Mouse (Mus musculus) liver, embryonic 11.5 days (tissue): Measurements from ENCODE around the gene Tha1. TPM values are rescaled to one million over a fixed set of nuclear protein-coding genes. Genes with fewer than 3 reads are reported as not detected.

Experiments
- ATAC-seq: fragments of 200-750 bp; cut with Nextera tagmentation; replicated peaks from 2 replicates; pipeline ENCODE4 v1.8.0; 2017; ENCODE audit warnings: moderate number of reproducible peaks, mild to moderate bottlenecking, moderate TSS enrichment, moderate library complexity; ENCODE audit not compliant: low FRiP score
- DNase-seq: peaks from one replicate; pipeline ENCODE4 v3.0.0-alpha.2; 2017; ENCODE audit warnings: low spot score
- H3K27ac ChIP-seq: fragments of 300-500 bp; sonication (generic); 2 replicates; pipeline ENCODE4 v1.5.1; 2014; ENCODE audit warnings: mild to moderate bottlenecking, low read depth, low read length, control low read depth
- H3K27me3 ChIP-seq: fragments of 300-500 bp; sonication (generic); replicated peaks from 2 replicates; pipeline ENCODE4 v1.6.1; 2014; ENCODE audit warnings: low read length, mixed read lengths; ENCODE audit not compliant: control insufficient read depth, insufficient read depth
- H3K36me3 ChIP-seq: fragments of 300-500 bp; sonication (generic); 2 replicates; pipeline ENCODE4 v1.6.1; 2014; ENCODE audit warnings: mild to moderate bottlenecking, low read length, moderate library complexity, mixed read lengths; ENCODE audit not compliant: control insufficient read depth, insufficient read depth
- H3K4me1 ChIP-seq: fragments of 300-500 bp; sonication (generic); replicated peaks from 2 replicates; pipeline ENCODE4 v1.6.1; 2014; ENCODE audit warnings: low read length, mixed read lengths; ENCODE audit not compliant: control insufficient read depth, insufficient read depth
- H3K4me2 ChIP-seq: fragments of 300-500 bp; sonication (generic); 2 replicates; pipeline ENCODE4 v1.6.1; 2014; ENCODE audit warnings: mild to moderate bottlenecking, control low read depth, moderate library complexity
- H3K4me3 ChIP-seq: fragments of 300-500 bp; sonication (generic); 2 replicates; pipeline ENCODE4 v1.5.1; 2014; ENCODE audit warnings: low read depth, low read length, control low read depth
- H3K9ac ChIP-seq: fragments of 300-500 bp; sonication (generic); 2 replicates; pipeline ENCODE4 v1.6.1; 2014; ENCODE audit warnings: low read depth, low read length, control low read depth
- H3K9me3 ChIP-seq: fragments of 300-500 bp; sonication (generic); 2 replicates; pipeline ENCODE4 v1.6.1; 2016; ENCODE audit warnings: low read length, inconsistent platforms, mixed read lengths; ENCODE audit not compliant: control insufficient read depth
- WGBS: fragments of 180-500 bp; shearing (Covaris S2); extraction: QIAGEN DNeasy Blood & Tissue Kit; methylation state at CpG from one replicate; pipeline ENCODE4 v1.1.7; 2014; 5-methylcytosine and 5-hydroxymethylcytosine counted together
- polyA plus RNA-seq: library from polyadenylated mRNA; unstranded; fragments of >200 nt; fragmentation: Nextera tagmentation; extraction: Ambion mirVana; gene quantifications from 2 replicates; pipeline ENCODE4 v1.2.1, GENCODE M21; 2014

Tha1 gene
- polyA plus RNA-seq, 1 experiment from 2014 or later, result 1.7 TPM

DNA sequence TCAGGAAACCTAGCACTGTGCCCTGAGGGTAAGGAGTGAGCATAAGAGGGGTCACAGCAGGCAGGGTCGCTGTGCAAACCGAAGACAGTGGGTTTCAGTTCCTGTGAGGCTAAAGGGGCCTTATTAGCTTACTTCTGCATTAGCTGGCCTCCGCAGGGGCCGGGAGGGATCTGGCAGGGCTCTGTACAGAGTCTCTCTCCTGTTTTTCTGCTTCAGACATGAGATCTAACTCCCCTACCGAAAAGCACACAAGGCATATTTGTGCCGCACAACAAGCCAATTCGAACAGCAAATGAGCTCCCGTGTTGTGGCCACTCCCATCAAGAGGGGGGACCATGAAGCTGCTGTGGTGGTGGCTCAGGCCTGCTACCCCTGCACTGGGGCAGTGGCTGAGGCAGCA is 5.6 kb upstream of the Tha1 start:
- no peaks in the 10 kb centered on the region; the same call in 1 of the 2 replicates for H3K27me3 ChIP-seq
- peak overlapping the region; percentile 34; the same call in 1 of the 2 replicates for H3K9ac ChIP-seq
- no peak overlapping the region for H3K4me3 ChIP-seq
- 22% methylated on average over 8 of the region's 8 CpGs for WGBS
- DNase-seq (no peak), ATAC-seq (no peak)
- H3K4me2 ChIP-seq, result peak overlapping the region; percentile 44
- no peaks in the 10 kb centered on the region for H3K36me3 ChIP-seq
- peaks cover 46% of the 10 kb centered on the region for H3K4me1 ChIP-seq
- H3K27ac ChIP-seq, result peak overlapping the region; percentile 67; the same call in 1 of the 2 replicates
- H3K9me3 ChIP-seq, result no peaks in the 10 kb centered on the region

DNA sequence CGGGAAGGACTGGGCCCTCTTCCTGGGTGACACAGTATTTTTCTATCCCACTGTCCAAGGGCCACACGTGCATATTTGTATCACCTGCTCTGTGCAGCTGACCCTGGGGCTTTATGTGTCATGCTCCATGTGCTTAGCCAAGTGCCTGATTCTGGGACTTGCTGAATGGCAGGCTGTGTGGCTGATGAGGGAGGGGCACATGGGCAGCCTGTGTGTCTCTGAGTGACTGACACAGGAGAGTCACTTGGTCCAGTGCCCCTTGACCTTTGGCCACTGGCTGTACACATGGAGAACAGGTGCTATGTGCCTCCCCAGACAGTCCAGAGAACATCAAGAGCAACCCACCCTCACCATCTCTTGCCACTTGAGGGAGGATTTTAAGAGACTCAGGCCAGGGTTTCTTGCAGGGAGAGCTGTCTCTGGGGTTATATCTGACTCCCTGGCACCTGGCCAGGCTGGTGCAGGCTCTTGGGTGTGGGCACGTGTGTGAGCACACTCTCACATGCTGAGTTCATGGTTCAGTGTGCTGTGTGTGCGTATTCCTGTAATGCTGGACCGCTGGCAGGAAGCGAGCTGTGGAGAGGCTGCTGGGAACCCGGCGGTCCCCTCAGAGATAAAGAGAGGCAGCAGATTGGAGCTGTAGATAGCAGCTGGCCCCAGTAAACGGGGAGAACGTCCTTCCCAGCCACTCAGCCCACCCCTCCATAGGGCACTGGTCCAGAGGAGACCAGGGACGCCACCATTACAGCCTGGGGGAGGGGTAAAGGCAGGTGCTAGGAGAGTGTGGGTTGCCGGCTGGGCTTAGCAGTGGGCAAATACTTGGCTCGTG is 4.8 kb upstream of the Tha1 start:
- Histone ChIP-seq H3K36me3 (no peaks in the 10 kb centered on the region), H3K4me1 (peaks cover 46% of the 10 kb centered on the region), H3K27ac (peak overlapping the region; percentile 67), H3K4me3 (0 out of 2 replicates have a peak overlapping the region, but pooled peaks have one; percentile 3), H3K9ac (peak overlapping the region; percentile 34), H3K27me3 (peaks cover under 1% of the 10 kb centered on the region), H3K4me2 (peak overlapping the region; percentile 44), H3K9me3 (no peaks in the 10 kb centered on the region)
- 14% methylated on average over 13 of the region's 13 CpGs for WGBS
- ATAC-seq, result 0 out of 2 replicates have a peak, but pooled peaks have one; percentile 31
- no peak for DNase-seq

DNA sequence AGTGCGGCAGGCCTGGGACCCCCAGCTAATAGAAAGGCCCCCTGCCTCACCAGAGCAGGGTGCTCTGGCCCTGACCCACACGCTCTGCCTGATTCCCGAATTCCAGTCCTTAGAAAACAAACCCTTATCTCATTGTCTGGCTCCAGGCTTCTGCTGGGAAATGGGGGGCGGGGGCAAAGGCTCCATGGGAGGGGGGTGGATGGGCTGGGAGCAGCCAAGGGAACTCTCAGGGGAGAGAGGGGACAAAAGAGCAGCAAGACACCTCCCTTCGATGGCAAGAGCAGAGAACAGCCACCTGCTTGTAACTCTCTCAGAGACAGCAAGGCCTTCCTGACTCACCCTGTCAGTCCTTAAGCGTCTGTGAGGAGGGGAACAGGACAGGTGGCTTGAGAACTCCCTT is 2.4 kb upstream of the Tha1 start:
- Histone ChIP-seq H3K4me2 (no peak overlapping the region), H3K4me1 (peaks cover 47% of the 10 kb centered on the region), H3K9me3 (no peaks in the 10 kb centered on the region), H3K36me3 (no peaks in the 10 kb centered on the region), H3K27me3 (peaks cover 14% of the 10 kb centered on the region), H3K9ac (no peak overlapping the region), H3K4me3 (no peak overlapping the region), H3K27ac (no peak overlapping the region)
- WGBS, result 46% methylated on average over 6 of the region's 6 CpGs
- DNase-seq, result no peak
- no peak for ATAC-seq

DNA sequence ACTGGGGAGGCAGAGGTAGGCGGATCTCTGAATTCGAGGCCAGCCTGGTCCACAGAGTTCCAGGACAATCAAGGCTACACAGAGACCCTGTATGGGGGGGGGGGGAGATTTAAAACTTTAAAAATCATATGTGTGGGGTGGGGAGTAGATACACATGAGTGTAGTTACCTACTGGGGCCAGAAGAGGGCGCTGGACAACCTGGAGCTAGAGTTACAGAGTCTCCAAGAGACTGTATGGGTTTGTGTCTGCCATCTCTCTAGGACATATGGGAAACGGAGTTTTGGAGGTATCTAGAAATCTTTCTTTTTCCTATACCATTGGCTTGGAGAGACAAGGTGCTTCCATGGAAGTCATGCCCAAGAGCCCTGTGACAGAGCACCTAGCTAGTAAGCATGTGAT is 1.1 kb upstream of the Tha1 start:
- H3K36me3 ChIP-seq, result no peaks in the 10 kb centered on the region
- H3K4me2 ChIP-seq, result no peak overlapping the region
- H3K27me3 ChIP-seq, result peaks cover 14% of the 10 kb centered on the region
- H3K9me3 ChIP-seq, result no peaks in the 10 kb centered on the region
- DNase-seq (no peak), ATAC-seq (no peak)
- H3K4me3 ChIP-seq, result no peak overlapping the region
- 49% methylated on average over 4 of the region's 4 CpGs for WGBS
- peaks cover 44% of the 10 kb centered on the region for H3K4me1 ChIP-seq
- H3K27ac ChIP-seq, result no peak overlapping the region
- H3K9ac ChIP-seq, result no peak overlapping the region

DNA sequence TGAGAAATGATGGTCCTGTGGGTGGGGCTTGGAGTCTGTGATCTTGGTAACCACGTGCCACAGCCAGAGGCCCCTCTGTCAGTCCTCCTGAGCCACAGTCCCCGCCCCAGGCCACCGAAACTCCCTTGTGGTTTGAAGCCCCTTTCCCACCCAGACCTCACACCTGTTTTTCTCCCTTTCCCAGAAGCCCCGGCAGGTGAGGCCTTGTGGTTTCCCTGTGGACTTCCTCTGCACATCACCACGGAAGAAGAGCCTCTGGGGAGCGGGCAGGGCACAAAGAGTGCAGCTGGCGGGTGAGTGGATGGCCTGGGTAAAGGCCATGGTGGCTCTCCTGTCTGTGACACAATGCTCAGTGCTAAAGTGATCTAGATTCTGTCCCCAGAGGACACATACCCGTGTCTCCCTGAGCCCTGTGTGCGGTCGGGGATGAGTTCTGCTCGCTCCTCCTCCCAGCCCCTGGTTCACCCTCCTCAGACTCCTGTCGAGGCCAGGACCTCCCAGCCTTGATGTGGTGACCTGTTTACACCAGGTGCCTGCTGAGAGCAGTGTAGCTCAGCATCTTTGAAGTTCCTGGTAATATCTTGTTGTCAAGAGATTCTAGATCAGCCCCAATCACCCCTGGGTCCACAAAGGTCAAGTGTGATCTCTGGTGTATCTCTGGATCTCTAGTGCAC is 1.2 kb downstream of the Tha1 start:
- Histone ChIP-seq H3K27me3 (peaks cover 16% of the 10 kb centered on the region), H3K27ac (no peak overlapping the region), H3K9me3 (no peaks in the 10 kb centered on the region), H3K36me3 (no peaks in the 10 kb centered on the region), H3K4me2 (peak overlapping the region; percentile 94), H3K4me3 (no peak overlapping the region), H3K4me1 (peaks cover 26% of the 10 kb centered on the region), H3K9ac (no peak overlapping the region)
- no peak for DNase-seq
- WGBS, result 36% methylated on average over 12 of the region's 12 CpGs
- ATAC-seq, result no peak

DNA sequence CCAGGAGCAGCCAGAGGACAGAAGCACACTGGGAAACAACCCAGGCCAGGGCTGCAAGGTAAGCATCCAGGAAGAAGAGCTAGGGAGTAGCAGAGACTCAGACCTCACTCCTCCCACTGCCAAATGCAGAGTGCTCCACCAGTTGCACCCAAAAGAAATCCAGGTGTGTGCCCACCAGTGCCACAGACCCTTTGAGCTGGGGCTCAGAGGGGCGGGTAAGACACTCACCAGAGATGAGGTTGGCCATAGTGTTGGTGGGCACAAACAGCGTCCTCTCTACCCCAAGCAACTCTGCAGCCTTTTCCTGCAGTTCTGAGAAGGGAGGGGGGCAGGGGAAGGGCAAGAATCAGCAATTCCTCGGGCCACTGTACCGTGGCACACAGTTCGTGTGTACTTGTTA is 1.9 kb downstream of the Tha1 start:
- Histone ChIP-seq H3K4me1 (peaks cover 25% of the 10 kb centered on the region), H3K9ac (no peak overlapping the region), H3K4me3 (no peak overlapping the region), H3K4me2 (no peak overlapping the region), H3K27ac (no peak overlapping the region), H3K36me3 (no peaks in the 10 kb centered on the region), H3K9me3 (no peaks in the 10 kb centered on the region), H3K27me3 (peaks cover 16% of the 10 kb centered on the region)
- DNase-seq (no peak), ATAC-seq (no peak)
- WGBS, result 53% methylated on average over 5 of the region's 5 CpGs

DNA sequence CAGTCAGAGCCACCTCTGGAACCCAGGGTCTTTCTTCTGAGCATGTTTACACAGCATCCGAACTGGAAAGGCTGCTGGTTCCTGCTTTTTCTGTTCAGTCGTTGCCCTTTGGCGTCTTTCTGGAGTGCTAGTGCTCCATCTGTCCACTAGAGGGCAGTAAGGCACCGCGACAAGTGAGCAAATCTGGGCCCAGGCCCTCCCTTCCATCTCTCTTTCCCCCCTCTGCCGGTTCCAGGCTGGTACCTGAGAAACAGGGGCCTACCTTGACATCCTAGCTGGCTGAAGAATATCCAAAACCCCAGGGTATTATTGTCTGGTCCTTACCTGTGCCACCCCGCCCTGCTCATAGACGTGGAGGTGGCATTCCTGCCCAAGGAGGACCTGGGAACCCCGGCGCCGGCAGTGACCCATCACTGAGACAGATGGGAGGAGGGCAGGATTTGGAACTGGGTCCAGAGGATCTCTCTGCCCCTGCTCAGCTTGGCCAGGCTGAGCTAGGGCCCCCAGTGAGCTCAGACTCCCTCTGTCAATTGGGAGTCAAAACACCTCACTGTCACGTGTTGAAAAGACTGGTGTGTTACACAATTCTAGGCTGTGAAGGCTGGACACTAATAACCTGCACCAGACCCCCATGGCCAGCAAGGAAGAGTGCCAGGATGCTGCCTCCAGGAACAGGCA is 2.5 kb downstream of the Tha1 start:
- H3K36me3 ChIP-seq, result no peaks in the 10 kb centered on the region
- no peak overlapping the region for H3K4me2 ChIP-seq
- H3K4me1 ChIP-seq, result peaks cover 22% of the 10 kb centered on the region
- no peak overlapping the region for H3K4me3 ChIP-seq
- H3K9me3 ChIP-seq, result no peaks in the 10 kb centered on the region
- H3K9ac ChIP-seq, result no peak overlapping the region
- WGBS, result 36% methylated on average over 12 of the region's 12 CpGs
- ATAC-seq (no peak), DNase-seq (peak; percentile 69)
- no peak overlapping the region for H3K27ac ChIP-seq
- H3K27me3 ChIP-seq, result peaks cover 16% of the 10 kb centered on the region

DNA sequence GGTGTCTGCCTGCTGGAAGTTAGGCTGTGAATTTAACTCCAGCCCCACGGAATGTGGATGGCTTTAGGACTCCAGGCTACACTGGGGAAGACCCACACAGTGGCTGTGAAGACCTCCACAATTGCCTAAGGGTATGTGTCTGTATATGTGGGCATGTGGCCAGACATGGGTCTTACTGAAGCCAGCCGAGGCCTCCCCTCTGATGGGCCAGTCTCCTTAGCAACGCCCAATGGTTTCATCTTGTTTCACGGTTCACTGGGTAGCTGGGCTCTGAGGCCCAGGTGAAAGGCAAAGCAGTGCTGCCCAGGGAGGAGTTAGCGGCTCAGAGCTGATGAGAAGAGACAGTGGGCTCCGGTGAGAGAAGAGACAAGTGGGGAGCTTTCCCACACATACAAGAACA is 7.3 kb downstream of the Tha1 start:
- WGBS, result 64% methylated on average over 6 of the region's 6 CpGs
- Histone ChIP-seq H3K4me1 (no peaks in the 10 kb centered on the region; the same call in 1 of the 2 replicates), H3K9me3 (no peaks in the 10 kb centered on the region), H3K36me3 (no peaks in the 10 kb centered on the region), H3K27ac (no peak overlapping the region), H3K27me3 (peaks cover 31% of the 10 kb centered on the region), H3K9ac (no peak overlapping the region), H3K4me2 (no peak overlapping the region), H3K4me3 (no peak overlapping the region)
- no peak for DNase-seq
- ATAC-seq, result no peak
